Mouse (Mus musculus) intestine, embryonic 14.5 days (tissue): Measurements from ENCODE around the gene Ptges2. TPM values are rescaled to one million over a fixed set of nuclear protein-coding genes. Genes with fewer than 3 reads are reported as not detected.

Experiments used
- ATAC-seq: fragments of 200-750 bp; cut with Nextera tagmentation; replicated peaks from 2 replicates; pipeline ENCODE4 v1.8.0; 2017; ENCODE audit warnings: low read depth, moderate number of reproducible peaks, moderate TSS enrichment, moderate library complexity; ENCODE audit not compliant: low FRiP score, low TSS enrichment
- DNase-seq: peaks from one replicate; pipeline ENCODE4 v3.0.0-alpha.2; 2018; ENCODE audit warnings: low spot score
- H3K27ac ChIP-seq: fragments of 300-500 bp; sonication (generic); 2 replicates; pipeline ENCODE4 v1.5.1; 2014; ENCODE audit warnings: low read depth, mild to moderate bottlenecking, control low read depth
- H3K27me3 ChIP-seq: fragments of 300-500 bp; sonication (generic); replicated peaks from 2 replicates; pipeline ENCODE4 v1.6.1; 2014; ENCODE audit warnings: low read length, control low read depth; ENCODE audit not compliant: control insufficient read depth, insufficient read depth
- H3K36me3 ChIP-seq: fragments of 300-500 bp; sonication (generic); 2 replicates; pipeline ENCODE4 v1.6.1; 2014; ENCODE audit warnings: low read length, control low read depth; ENCODE audit not compliant: control insufficient read depth, insufficient read depth
- H3K4me1 ChIP-seq: fragments of 300-500 bp; sonication (generic); replicated peaks from 2 replicates; pipeline ENCODE4 v1.6.1; 2014; ENCODE audit warnings: low read length, control low read depth, mixed read lengths; ENCODE audit not compliant: control insufficient read depth, insufficient read depth
- H3K4me2 ChIP-seq: fragments of 300-500 bp; sonication (generic); 2 replicates; pipeline ENCODE4 v1.6.1; 2014; ENCODE audit warnings: low read length
- H3K4me3 ChIP-seq: fragments of 300-500 bp; sonication (generic); 2 replicates; pipeline ENCODE4 v1.5.1; 2014; ENCODE audit warnings: low read depth, low read length, control low read depth, mixed read lengths
- H3K9ac ChIP-seq: fragments of 300-500 bp; sonication (generic); 2 replicates; pipeline ENCODE4 v1.6.1; 2014; ENCODE audit warnings: mild to moderate bottlenecking, low read length
- H3K9me3 ChIP-seq: fragments of 300-500 bp; sonication (generic); 2 replicates; pipeline ENCODE4 v1.6.1; 2016; ENCODE audit warnings: low read length, control low read depth; ENCODE audit not compliant: control insufficient read depth
- WGBS: fragments of 180-500 bp; shearing (Covaris S2); extraction: QIAGEN DNeasy Blood & Tissue Kit; methylation state at CpG from one replicate; pipeline ENCODE4 v1.1.7; 2014; 5-methylcytosine and 5-hydroxymethylcytosine counted together
- polyA plus RNA-seq: library from polyadenylated mRNA; unstranded; fragments of >200 nt; fragmentation: Nextera tagmentation; extraction: Ambion mirVana; gene quantifications from 2 replicates; pipeline ENCODE4 v1.2.1, GENCODE M21; 2014

Ptges2 gene
- polyA plus RNA-seq, 1 experiment from 2014 or later, result 37.0 TPM

GRCm38 (mm10) chr2:32436686-32437372, 41.1 kb downstream of the Ptges2 start:
- Histone ChIP-seq H3K4me2 (no peak overlapping the region), H3K36me3 (no peaks in the 10 kb centered on the region), H3K4me1 (peaks cover 25% of the 10 kb centered on the region), H3K9ac (no peak overlapping the region), H3K27ac (peak overlapping the region; percentile 40; the same call in 1 of the 2 replicates), H3K4me3 (no peak overlapping the region), H3K9me3 (no peaks in the 10 kb centered on the region), H3K27me3 (no peaks in the 10 kb centered on the region)
- 55% methylated on average over 3 of the region's 3 CpGs for WGBS
- ATAC-seq (no peak), DNase-seq (no peak)

GRCm38 (mm10) chr2:32437612-32438166, 42.0 kb downstream of the Ptges2 start:
- no peak overlapping the region for H3K4me3 ChIP-seq
- 0 out of 2 replicates have a peak overlapping the region, but pooled peaks have one; percentile 5 for H3K27ac ChIP-seq
- H3K27me3 ChIP-seq, result no peaks in the 10 kb centered on the region
- no peaks in the 10 kb centered on the region for H3K36me3 ChIP-seq
- no peak for ATAC-seq
- DNase-seq, result no peak
- WGBS, result 72% methylated on average over 2 of the region's 2 CpGs
- H3K4me1 ChIP-seq, result peaks cover 32% of the 10 kb centered on the region
- H3K9me3 ChIP-seq, result no peaks in the 10 kb centered on the region
- H3K4me2 ChIP-seq, result no peak overlapping the region
- H3K9ac ChIP-seq, result no peak overlapping the region

DNA sequence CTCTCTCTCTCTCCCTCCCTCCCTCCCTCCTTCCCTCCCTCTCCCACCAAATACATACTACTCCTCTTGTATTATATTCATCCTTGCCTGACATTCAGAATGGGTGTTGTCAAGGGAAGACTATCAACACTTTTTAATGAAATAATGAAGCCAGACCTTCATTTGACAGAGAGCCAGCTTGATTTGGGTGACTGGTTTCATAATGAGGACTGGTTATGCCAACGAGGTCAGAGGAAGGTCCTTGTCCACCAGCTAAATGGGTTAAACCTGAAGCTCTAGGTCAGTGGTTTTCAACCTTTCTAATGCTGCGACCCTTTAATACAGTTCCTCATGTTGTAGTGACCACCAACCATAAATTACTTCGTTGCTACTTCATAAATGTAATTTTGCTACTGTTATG, 43.0 kb downstream of the Ptges2 start:
- no peak for DNase-seq
- Histone ChIP-seq H3K27ac (no peak overlapping the region), H3K27me3 (no peaks in the 10 kb centered on the region), H3K9ac (no peak overlapping the region), H3K36me3 (no peaks in the 10 kb centered on the region; the same call in 1 of the 2 replicates), H3K4me1 (peaks cover 32% of the 10 kb centered on the region), H3K4me2 (no peak overlapping the region), H3K4me3 (no peak overlapping the region), H3K9me3 (no peaks in the 10 kb centered on the region)
- no peak for ATAC-seq
- WGBS, result 80% methylated on average over 3 of the region's 3 CpGs

GRCm38 (mm10) chr2:32439177-32439576, 43.5 kb downstream of the Ptges2 start:
- H3K9ac ChIP-seq, result no peak overlapping the region

GRCm38 (mm10) chr2:32440164-32440563, 44.5 kb downstream of the Ptges2 start:
- Histone ChIP-seq H3K9ac (no peak overlapping the region), H3K4me3 (no peak overlapping the region), H3K36me3 (peaks cover 4% of the 10 kb centered on the region; the same call in 1 of the 2 replicates), H3K9me3 (no peaks in the 10 kb centered on the region), H3K4me2 (no peak overlapping the region), H3K27ac (peak overlapping the region; percentile 5), H3K27me3 (no peaks in the 10 kb centered on the region), H3K4me1 (peaks cover 32% of the 10 kb centered on the region)
- DNase-seq (no peak), ATAC-seq (no peak)
- 36% methylated on average over 2 of the region's 2 CpGs for WGBS

More at GRCm38 (mm10) chr2:32439177-32439576, 43.5 kb downstream of the Ptges2 start:
- Histone ChIP-seq H3K36me3 (no peaks in the 10 kb centered on the region; the same call in 1 of the 2 replicates), H3K27me3 (no peaks in the 10 kb centered on the region), H3K4me1 (peaks cover 32% of the 10 kb centered on the region), H3K9me3 (no peaks in the 10 kb centered on the region), H3K4me2 (no peak overlapping the region), H3K4me3 (no peak overlapping the region), H3K27ac (no peak overlapping the region)
- 62% methylated on average over 6 of the region's 6 CpGs for WGBS
- no peak for ATAC-seq
- DNase-seq, result no peak

DNA sequence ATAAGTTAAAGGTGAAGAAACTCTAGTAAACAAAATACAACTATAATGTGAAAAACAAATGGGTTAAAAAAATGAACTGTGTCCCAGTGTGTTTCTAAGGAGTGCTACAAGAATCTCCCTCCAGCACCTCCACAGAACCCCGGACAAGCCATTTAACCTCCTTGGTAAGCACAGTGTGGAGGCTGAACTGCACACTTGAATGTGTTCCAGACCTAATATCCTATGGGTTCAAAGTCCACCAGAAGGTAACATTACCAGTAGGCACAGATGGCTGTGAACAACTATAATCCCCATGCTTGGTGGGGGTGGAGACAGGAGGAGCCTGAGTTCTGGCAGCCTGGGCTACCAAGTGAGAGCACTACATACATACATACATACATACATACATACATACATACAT, 44.9 kb downstream of the Ptges2 start:
- Histone ChIP-seq H3K27me3 (no peaks in the 10 kb centered on the region), H3K4me1 (peaks cover 32% of the 10 kb centered on the region), H3K9ac (no peak overlapping the region), H3K36me3 (peaks cover 6% of the 10 kb centered on the region; the same call in 1 of the 2 replicates), H3K27ac (0 out of 2 replicates have a peak overlapping the region, but pooled peaks have one; percentile 5), H3K4me3 (no peak overlapping the region), H3K9me3 (no peaks in the 10 kb centered on the region), H3K4me2 (no peak overlapping the region)
- WGBS, result 66% methylated on average over 1 of the region's 1 CpGs
- DNase-seq (no peak), ATAC-seq (peak; percentile 62)

GRCm38 (mm10) chr2:32441550-32441949, 45.9 kb downstream of the Ptges2 start:
- DNase-seq, result no peak
- no peaks in the 10 kb centered on the region for H3K9me3 ChIP-seq
- ATAC-seq, result no peak
- H3K27ac ChIP-seq, result no peak overlapping the region
- no peak overlapping the region for H3K4me3 ChIP-seq
- H3K4me2 ChIP-seq, result no peak overlapping the region
- 88% methylated on average over 2 of the region's 2 CpGs for WGBS
- no peaks in the 10 kb centered on the region for H3K27me3 ChIP-seq
- H3K9ac ChIP-seq, result no peak overlapping the region
- H3K4me1 ChIP-seq, result peaks cover 32% of the 10 kb centered on the region
- H3K36me3 ChIP-seq, result peaks cover 6% of the 10 kb centered on the region

GRCm38 (mm10) chr2:32445535-32445934, 49.8 kb downstream of the Ptges2 start:
- Histone ChIP-seq H3K36me3 (peaks cover 6% of the 10 kb centered on the region), H3K4me1 (peaks cover 32% of the 10 kb centered on the region), H3K27me3 (no peaks in the 10 kb centered on the region), H3K9me3 (no peaks in the 10 kb centered on the region), H3K4me2 (no peak overlapping the region), H3K27ac (no peak overlapping the region), H3K4me3 (no peak overlapping the region), H3K9ac (no peak overlapping the region)
- 89% methylated on average over 1 of the region's 1 CpGs for WGBS
- DNase-seq (no peak), ATAC-seq (no peak)
